Mouse (Mus musculus) gastrocnemius, postnatal 36 days (tissue): ENCODE data around the gene Cbl. TPM values are rescaled to one million over a fixed set of nuclear protein-coding genes. Genes with fewer than 3 reads are reported as not detected.
A peak's percentile ranks its signal among the peaks of the same experiment; 100 is the strongest.

Experiments used
- DNase-seq, 2 experiments: peaks; one replicate each; pipeline ENCODE4 v3.0.0; 2022
- intact Hi-C: fragments of 180-260 bp; cut with DNase I; formaldehyde crosslinking; loops from one replicate; pipeline ENCODE4 v1.15.1; 2025
- long read RNA-seq, 2 experiments: library from polyadenylated mRNA; stranded (forward); transcript quantifications; one replicate each; pipeline ENCODE4 v2.0.0; 2021
- total RNA-seq, 2 experiments: library from RNA; stranded (reverse); gene quantifications; 2 replicates each; pipeline ENCODE4 v1.2.3; 2021

Gene Cbl
- 10 to 100 TPM in 1 of 2 experiments, 1 to 10 TPM in 1; 7.8 to 10.4 TPM for total RNA-seq
- long read RNA-seq, experiment 1, partial matches to known transcripts: 1 of 1 reads
- long read RNA-seq, experiment 1, other reads (novel, unspliced or antisense): 0 of 1 reads
- long read RNA-seq, experiment 2: 0 reads

DNA sequence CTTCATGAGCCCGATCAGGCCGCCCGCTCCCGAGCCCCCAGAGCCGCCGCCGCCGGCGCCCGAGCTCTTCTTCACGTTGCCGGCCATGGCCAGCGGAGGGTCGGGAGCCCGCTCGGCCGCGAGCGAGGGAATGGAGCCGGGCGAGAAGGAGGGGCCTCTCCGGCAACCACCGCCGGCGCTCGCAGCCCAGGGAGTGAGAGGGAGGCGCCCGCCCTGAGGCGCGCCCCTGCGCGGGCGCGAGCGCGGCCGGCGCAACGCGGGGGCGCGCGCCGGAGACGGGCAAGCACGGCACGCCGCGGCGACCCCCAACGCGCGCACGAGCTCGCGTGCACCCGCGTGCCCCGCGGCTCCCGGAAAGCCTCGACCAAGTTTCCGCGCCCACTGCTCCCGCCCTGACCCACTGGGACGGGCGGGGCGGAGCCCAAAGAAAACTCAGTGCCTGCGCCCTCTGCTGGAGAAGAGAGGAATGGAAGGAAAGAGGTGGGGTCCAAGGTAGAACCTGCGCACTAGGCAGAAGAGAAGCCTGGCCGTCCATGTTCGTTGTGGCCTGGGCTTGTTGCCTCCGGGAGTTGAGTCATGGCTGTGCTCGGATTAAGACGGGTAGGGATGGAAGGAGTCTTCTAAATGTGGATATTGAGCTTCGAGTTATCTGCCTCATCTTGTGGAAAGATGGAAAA is at the start of gene Cbl:
TSS of gene Cbl (minus strand) at position 248 of the 677 bp plus-strand sequence.
- intact Hi-C loops: loop anchor here (10.0 kb wide), 2 partner anchors 99 to 249 kb away; partner anchors contain the start of gene Mcam
- peak; percentile 96 to 98 for DNase-seq

DNA sequence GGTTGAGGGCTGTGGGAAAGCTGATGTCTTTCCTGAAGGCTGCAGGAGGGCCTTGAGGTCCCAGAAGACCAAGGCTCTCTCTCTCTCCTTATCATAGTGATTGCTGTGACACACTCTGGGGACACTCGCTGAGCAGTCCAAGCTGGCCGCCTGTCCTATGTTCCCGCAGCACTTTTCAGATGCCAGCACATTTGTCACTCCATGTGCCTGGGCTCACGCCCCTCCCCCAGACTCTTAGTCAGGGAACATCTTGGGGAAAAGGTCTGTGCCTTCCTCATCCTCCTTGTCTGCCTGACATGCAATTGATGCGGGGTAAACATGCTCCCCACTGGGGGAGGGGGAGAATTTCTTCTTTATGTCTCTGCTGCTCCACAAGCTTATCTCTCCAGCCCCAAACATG is 49.3 kb upstream of the Cbl start:
- intact Hi-C loops: no loop called here
- DNase-seq: no peak

DNA sequence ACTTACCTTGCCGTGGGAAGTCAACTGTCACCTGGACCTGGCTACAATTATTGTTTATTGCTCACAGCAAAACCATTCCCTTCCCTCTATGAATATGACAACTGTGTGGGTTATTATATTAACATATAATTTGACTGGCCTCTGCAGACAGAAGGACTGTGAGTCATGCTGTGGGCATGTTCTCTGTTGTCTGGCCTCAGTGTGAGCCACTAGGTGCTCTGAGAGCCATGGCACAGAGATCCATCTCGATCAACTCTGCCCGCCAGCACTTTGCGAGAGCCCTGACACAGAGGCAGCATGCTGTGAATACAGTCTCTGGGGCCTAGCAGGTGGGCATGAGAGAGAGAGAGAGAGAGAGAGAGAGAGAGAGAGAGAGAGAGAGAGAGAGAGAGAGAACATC is 36.1 kb upstream of the Cbl start:
- DNase-seq: no peak
- intact Hi-C loops: no loop called here

DNA sequence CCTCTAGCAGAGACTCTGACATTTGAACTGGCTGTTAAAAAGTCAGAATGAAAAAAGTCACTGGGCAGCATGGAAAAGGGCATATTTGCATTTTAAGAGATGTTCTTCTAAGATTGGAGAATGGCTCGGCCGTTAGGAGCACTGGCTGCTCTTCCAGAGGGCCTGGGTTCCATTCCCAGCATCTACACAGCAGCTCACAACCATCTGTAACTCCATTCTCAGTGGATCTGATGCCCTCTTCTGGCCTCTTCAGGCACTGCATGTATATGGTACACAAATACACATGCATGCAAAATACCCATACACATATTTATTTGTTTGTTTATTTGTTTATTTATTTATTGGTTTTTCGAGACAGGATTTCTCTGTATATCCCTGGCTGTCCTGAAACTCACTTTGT is 35.2 kb upstream of the Cbl start:
- no peak for DNase-seq
- intact Hi-C loops: no loop called here

DNA sequence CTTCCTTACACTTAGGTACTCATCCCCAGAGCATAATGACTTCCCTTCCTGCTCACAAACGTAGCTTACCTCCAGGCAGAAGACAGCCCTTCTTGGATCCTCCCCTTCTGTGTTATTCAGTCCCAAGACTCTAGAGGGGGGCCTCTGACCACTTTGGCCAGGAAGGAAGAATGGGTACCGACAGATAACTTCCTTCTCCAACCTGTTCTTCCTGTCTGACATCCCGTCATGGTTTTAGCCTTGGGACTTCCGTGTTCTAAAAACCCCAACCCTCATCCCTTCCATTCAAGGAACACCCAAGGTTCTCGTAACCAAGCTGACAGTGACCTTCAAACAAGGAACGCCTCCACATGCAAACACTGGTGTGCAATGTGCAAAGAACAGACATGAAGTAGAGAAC is 34.6 kb upstream of the Cbl start, which contains the start of gene Nlrx1:
TSS of gene Nlrx1 (minus strand) at position 168 of the 400 bp plus-strand sequence.
- DNase-seq: no peak
- intact Hi-C loops: no loop called here

DNA sequence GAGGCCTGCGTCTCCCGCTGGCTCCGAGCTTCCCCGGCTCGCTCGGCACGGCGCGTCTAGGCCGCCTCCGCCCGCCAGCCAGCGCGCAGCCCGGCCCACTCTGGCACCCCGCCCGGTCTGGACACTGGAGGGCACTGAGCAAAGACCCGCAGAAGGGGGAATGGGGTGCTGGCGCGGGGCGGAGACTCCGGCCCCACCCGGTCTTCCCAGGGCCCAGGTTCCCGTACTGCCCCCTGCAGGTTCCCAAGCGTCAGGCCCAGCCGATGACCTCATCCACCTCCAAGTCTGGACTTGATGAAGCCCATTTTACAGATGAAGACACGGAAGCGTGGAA is 34.1 kb upstream of the Cbl start:
- peak; percentile 89 for DNase-seq
- intact Hi-C loops: no loop called here

DNA sequence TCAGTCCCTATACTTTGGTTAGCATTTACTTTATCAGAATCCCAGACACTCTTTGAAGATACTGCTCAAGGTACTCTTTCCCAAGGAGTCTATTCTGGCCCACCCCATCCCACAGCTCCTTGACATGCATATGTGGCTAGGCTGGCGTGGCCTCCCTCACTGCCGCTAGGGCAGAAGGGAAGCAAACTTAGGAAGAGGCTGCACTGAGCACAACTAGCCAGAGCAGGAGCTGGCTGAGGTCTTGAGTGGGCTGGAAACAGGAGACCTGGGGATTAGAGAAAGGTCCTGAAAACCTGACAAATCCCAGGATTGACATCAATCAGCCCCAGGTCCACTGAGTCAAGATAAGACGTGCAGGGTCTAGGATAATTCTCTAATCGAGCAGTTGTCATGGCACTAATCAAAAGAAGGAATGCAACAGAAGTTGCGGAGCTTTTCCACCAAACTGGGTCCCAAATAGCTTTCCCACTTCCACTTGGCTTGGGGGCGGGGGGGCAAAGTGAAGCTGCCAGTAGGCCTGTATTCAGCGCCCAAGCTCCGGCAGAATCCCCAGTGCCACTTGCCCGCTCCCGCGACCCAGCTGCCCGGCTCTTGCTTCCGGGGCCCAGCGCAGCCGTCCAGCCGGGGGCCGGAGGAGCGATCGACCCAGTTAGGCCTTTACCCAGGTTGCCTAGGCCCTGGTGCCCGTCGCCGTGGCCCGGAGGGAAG is 33.6 kb upstream of the Cbl start:
- DNase-seq: no peak
- intact Hi-C loops: no loop called here

DNA sequence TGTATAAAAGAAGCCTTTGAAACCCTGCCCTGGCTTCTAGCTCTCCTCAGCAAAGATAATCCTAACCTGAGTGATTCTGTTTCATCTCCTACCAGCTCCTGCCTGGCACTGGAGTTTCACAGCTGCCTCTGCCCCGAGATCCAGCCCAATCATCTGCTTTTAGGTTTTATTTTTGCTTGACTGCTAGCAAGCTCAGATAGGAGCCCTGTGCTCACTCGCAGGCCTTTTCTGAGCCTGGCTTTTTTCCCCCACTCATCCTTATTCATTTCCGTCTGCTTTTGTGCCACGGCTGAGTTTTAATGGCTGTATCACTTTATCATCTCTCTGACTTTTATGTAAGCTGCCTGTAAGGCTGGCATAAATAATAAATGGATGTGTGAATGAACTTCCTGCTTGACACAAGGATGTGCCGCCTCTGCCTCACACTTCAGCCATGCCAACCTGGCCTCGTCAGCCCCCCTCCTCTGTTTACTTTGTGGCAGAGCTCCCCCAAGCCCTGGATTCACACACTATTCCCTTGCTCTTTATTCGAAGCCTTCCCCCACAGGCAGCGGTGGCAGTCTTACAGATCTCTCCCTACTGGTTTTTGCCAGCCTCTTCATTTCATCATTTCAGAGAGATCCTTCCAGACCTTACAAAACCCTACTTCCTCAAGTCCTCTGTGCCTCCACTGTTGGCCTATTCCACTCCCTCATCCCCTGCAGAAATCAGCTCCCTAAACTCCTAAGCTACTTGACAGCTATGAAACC is 32.8 kb upstream of the Cbl start:
- no peak for DNase-seq
- intact Hi-C loops: no loop called here

DNA sequence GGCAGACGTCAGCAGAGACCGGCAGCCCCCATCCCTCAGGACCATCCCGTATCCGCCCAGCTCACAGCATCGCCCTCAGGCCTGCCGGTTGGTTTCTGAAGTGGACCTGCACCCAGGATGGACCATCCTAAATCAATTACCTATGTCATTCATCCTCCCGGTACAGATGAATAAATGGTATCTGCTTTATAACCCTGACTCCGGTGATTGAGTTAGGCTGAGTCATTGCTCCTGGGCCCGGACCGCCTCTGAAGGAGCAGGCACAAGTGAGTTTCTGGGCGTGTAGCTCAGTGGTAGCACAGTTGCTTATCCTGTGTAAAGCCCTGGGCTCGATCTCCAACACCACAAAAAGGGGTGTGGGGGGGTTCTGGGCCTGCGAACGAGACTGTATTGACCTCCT is 27.5 kb upstream of the Cbl start:
- DNase-seq: no peak
- intact Hi-C loops: no loop called here

DNA sequence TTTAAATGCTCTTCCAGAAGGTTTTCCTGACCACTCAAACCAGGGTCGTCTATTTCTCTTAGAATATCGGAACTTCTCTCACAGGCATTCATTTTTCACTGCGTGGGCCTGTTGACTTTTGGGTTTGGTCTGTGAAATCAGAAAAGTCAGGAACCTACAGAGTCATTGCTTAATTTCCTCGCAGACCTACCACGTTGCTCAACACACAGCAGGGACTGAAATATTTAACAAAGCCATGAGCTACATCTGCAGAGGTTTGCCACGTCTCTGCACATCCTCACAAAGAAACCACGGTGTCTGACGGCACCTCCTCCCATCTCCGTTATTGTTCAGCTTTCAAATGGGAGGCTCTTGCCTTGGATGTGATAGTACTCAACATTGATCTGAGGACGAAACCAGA is 25.2 kb upstream of the Cbl start:
- no peak for DNase-seq
- intact Hi-C loops: no loop called here

DNA sequence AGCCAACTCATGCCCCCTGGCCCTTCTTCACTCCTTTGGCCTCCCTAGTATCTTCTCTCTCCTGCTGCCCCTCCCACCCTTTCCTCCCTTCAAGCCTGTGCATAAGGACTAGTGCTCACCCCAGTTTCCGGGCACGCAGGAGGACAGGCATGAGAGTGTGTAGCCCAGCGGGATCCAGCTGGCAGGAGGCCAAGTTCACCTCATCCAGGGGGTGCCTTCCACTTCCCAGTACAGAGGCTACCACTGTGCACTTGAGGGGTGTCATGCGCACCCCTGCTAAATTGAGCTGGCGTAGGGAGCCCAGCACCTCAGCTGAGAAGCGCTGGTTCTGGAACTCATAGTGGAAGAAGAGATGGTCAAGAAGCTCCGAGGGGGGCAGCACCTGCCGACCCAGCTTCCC is 22.4 kb upstream of the Cbl start:
- no peak for DNase-seq
- intact Hi-C loops: no loop called here

DNA sequence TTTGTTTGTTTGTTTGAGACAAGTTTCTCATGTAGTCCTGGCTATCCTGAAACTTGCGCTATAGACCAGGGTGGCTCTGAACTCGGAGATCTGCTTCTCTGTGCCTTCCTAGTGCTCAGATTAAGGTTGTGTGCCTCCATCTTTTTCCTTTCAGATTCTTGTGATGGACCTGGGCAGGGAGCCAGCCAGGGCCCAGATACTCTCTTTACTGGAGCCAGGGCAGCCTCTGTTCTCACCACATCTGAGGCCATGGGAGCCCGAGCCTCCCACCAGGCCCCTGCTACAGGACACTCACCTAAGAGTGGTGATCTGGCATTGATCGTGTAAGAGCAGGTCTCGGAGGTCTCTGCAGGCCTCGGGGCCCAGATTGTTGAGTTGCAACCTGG is 21.3 kb upstream of the Cbl start:
- DNase-seq: no peak
- intact Hi-C loops: no loop called here

DNA sequence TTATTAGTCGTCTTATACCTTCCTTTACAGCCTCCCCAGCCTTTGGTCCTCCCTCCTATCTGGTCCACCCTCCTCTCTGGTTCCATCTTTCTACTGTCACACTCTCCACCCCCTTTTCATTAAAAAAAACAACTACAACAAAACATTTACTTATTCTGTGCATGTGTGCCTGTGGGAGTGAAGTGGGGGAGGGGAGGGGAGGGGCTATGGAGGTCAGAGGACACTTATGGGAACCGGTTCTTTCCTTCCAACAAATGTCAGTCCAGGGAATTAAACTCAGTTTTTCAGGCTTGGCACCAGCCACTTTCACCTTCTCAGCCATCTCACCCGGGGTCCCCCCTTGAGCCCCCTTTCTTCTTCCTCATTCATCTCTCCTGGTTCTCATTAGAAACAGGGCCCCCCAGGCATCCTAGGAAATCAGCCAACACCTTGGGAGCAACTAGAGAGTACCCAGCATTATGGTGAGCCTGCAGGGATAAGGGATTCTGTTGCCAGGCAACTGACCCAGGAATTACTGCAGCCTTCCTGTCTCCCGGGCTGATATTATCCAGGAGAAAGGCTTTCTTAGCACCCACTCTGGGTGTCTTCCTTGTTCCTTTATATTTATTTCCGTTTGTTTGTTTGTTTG is 20.8 kb upstream of the Cbl start:
- no peak for DNase-seq
- intact Hi-C loops: loop anchor here (5.0 kb wide), 1 partner anchor 133 kb away; no protein-coding TSS in a partner anchor

DNA sequence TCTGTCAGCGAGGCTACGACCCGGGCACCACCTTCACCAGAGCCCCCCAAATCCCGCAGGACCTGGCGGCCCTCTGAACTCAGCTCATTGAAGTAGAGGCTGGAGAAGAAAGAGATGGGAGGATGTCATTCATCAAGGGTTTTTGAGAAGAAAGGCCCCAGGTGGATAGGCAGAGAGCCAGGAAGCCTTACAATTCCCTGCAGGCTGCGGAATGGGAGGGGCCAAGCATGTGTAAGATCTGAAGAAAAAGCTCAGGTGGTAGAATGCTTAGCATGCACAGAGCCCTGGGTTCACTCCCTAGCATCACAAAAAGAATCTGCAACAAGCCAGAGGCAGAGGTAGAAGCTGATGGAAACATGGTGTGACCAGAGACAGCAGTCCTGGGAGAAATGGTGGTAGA is 19.6 kb upstream of the Cbl start:
- no peak for DNase-seq
- intact Hi-C loops: loop anchor here (5.0 kb wide), 1 partner anchor 134 kb away; no protein-coding TSS in a partner anchor

DNA sequence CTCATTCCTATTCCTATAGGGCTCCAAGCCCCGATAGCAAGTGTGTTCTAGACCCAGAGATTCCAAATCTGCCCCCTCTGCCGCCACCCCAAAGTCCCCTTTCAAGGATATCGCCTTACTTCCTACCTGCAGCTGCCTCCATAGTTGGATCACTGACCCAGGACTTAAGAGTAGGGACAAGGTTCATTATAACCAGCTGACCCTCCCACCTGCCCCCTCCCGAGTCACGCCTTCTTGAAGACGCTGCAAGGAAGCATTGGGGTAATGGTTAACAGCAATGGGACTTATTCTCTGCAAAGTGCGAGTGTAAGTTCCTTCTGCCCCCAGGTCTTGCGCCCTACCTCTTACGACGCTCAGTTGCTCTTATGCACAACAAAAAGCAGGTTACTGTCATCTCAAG is 17.5 kb upstream of the Cbl start, which contains the start of gene Pdzd3:
TSS of gene Pdzd3 (minus strand) at position 158 of the 400 bp plus-strand sequence.
- no peak for DNase-seq
- intact Hi-C loops: loop anchor here (5.0 kb wide), 1 partner anchor 136 kb away; no protein-coding TSS in a partner anchor

DNA sequence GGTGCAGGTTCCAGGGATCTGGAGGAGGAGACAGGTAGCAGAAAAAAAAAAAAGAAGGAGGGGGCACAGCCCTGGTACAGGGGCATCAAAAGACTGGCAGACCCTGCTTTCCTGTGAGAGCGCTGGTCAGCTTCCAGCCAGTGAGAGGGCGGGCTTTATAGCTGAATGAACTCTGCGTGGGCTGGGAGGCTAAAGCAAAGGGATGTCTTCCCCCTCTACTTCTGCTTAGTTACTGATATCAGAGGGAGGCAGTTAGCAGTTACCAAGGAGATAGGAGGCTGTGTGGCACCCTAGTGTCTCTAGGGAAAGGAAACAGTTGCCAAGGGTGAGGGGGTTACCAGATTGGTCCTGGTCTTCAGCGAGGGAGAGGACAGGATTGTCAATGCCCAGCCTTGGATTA is 16.6 kb upstream of the Cbl start:
- no peak for DNase-seq
- intact Hi-C loops: loop anchor here (5.0 kb wide), 1 partner anchor 137 kb away; no protein-coding TSS in a partner anchor

DNA sequence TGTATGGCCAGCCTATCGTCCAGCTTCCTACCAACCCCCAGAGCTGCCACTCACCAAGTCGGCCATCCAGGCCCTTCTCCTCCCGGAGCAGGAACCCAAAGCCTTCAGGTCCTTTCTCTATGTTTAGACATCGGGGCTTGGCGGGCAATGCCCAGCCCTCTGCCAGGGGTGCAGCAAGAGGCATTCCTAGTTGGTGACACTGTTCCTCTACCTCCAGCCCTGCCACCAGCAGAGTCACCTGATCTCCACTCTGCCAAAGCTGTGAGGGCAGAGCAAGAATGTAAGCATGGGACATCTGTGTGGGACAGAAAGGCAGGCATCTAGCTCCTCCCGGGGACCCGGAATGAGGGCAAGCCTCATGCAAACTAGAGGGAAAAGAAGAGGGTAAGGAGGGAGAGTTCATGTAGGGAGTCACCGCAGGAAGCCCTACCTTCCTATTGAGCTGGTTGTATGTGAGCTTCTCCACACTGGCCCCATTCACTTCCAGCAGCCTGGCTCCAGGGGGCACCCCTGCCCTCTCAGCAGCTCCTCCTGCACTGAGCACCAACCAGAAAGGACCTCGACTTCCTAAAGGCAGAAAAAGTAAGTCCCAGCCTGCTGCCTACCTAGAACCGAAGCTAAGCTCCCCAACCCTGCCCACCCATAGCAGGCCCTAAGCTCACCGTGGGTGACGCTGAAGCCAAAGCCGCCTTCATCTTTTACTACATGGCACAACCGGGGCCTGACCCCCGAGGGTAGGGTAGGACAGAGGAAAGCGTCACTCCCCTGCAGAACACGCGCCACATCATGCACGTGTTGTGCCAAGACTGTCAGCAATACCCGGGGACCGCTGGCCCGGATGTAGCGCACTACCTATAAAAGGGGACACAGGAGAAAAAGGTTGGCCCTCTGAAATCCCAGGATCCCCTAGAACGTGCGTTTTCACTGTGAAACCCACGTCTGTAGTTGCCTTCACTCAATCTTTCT is 15.6 kb upstream of the Cbl start:
- peak; percentile 36 to 52 for DNase-seq
- intact Hi-C loops: loop anchor here (5.0 kb wide), 1 partner anchor 138 kb away; no protein-coding TSS in a partner anchor

DNA sequence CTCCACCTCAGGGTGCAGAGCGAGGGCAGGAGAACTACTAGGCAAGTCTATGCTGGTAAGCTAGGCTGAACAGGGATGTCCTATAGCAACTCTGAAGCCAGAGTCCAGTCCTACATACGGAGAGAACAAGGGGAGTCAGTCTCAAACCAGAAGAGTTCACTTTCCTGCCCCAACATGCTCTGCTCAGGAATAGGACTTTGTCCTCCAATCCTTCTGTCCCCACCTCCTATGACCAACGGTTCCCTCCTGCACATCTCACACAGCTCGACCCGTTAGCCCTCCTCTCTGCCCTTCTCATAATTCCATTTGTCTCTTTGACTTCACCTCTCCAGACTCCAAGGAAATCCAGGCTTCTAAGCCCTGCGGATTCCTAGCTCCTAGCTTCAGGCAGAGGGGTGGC is 14.1 kb upstream of the Cbl start:
- intact Hi-C loops: no loop called here

DNA sequence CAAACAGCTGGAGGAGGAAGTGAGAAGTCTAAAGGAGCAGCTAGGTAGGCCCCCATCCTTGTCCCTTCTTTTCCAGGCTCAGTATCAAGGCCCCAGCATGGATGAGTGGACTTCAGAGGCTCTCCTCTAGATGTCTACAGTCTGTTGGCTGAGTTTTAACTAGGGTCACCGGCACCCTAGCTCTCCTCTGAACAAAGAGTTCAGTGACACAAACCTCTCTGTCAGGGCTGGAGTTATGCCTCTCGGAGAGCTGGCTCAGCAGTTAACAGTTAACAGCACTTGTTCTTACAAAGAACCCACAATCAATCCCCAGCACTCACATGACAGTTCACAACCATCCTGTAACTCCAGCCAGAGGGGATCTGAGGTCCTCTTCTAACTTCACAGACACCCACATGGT is 9.8 kb upstream of the Cbl start:
- no peak for DNase-seq
- intact Hi-C loops: no loop called here

More for the DNA sequence above, 14.1 kb upstream of the Cbl start:
- no peak for DNase-seq
